Mouse (Mus musculus) kidney, adult 2 months (tissue): Measurements from ENCODE around the gene 4930426L09Rik.

Experiments
- CTCF ChIP-seq: fragments of 200-500 bp; conservative IDR thresholded peaks from 2 replicates; pipeline ENCODE4 v1.5.1; 2011; ENCODE audit warnings: low read depth, mild to moderate bottlenecking, control low read depth, low read length, moderate library complexity, mixed read lengths; ENCODE audit not compliant: insufficient read depth, insufficient read length
- POLR2A ChIP-seq: fragments of 200-500 bp; IDR thresholded peaks from one replicate; pipeline ENCODE4 v1.6.1; 2011; ENCODE audit warnings: low read depth, low read length, control low read depth

DNA sequence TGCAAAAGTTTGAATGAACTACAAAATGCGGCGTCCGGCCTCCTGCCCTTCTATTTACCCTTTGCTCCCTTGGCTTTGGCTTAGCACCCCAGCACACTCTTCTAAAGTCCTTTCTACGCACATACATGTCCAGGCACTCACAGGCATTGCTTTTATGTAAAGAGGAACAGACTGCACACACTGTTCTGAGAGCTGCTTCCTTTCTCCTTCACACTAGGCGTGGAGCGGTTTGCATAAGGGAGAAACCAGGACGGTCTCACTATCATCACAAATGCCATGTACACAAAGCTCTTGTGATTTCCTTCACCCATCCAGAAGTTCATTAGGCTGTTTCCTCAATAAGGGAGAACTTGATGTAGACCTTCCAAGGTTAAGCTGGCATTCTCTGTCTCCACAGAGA lies 8.0 kb downstream of the 4930426L09Rik start:
- no peak for TF ChIP-seq POLR2A
- TF ChIP-seq CTCF: no peak
